Mouse (Mus musculus): ENCODE measurements around the gene Tbc1d10b.
"Not testable (repeated sequence)": the region's sequence is repeated elsewhere in the genome, so short reads cannot be mapped to it uniquely, and the experiment has no call there.

The Tbc1d10b gene

GRCm38 (mm10) chr7:127208295-127208552, at the start of gene Tbc1d10b:
Tbc1d10b (minus strand) TSS chr7:127208468.
- DNase-seq (ENCODE audit: low spot score in 2 of 2), result no peak

- DNase-seq (ENCODE audit: low spot score in 2 of 2), result no peak
These were observed 48.2 kb upstream of the Tbc1d10b start for GRCm38 (mm10) chr7:127256518-127256917.

- DNase-seq (ENCODE audit: low spot score in 2 of 2), result no peak
These were observed 47.7 kb upstream of the Tbc1d10b start for GRCm38 (mm10) chr7:127255965-127256364.

GRCm38 (mm10) chr7:127255008-127255407, 46.7 kb upstream of the Tbc1d10b start:
- DNase-seq (ENCODE audit: low spot score in 2 of 2), result no peak

- peak; percentile 86 to 96 for DNase-seq (ENCODE audit: low spot score in 2 of 2)
These were observed 45.8 kb upstream of the Tbc1d10b start for GRCm38 (mm10) chr7:127253821-127254769.

- no peak for DNase-seq (ENCODE audit: low spot score in 2 of 2)
These were observed 45.1 kb upstream of the Tbc1d10b start for GRCm38 (mm10) chr7:127253341-127253740.

GRCm38 (mm10) chr7:127252414-127252813, 44.1 kb upstream of the Tbc1d10b start:
- peak in 1 of 2 experiments; percentile 63 for DNase-seq (ENCODE audit: low spot score in 2 of 2)

- DNase-seq (ENCODE audit: low spot score in 2 of 2), result not testable (repeated sequence)
These were observed 42.2 kb upstream of the Tbc1d10b start for GRCm38 (mm10) chr7:127250511-127250910.

- no peak for DNase-seq (ENCODE audit: low spot score in 2 of 2)
These were observed 36.6 kb upstream of the Tbc1d10b start for GRCm38 (mm10) chr7:127244658-127245510.

GRCm38 (mm10) chr7:127243870-127244657, 35.8 kb upstream of the Tbc1d10b start, which contains the start of gene Zfp771:
Zfp771 (plus strand) TSS chr7:127244274.
- peak; percentile 92 to 97 for DNase-seq (ENCODE audit: low spot score in 2 of 2)

GRCm38 (mm10) chr7:127243361-127243867, 35.1 kb upstream of the Tbc1d10b start:
- no peak for DNase-seq (ENCODE audit: low spot score in 2 of 2)

GRCm38 (mm10) chr7:127234777-127235176, 26.5 kb upstream of the Tbc1d10b start:
- no peak for DNase-seq (ENCODE audit: low spot score in 2 of 2)

- no peak for DNase-seq (ENCODE audit: low spot score in 2 of 2)
These were observed 25.5 kb upstream of the Tbc1d10b start for GRCm38 (mm10) chr7:127233765-127234164.

GRCm38 (mm10) chr7:127233368-127233749, 25.1 kb upstream of the Tbc1d10b start:
- DNase-seq (ENCODE audit: low spot score in 2 of 2), result no peak

GRCm38 (mm10) chr7:127232622-127233367, 24.5 kb upstream of the Tbc1d10b start, which contains the start of the genes Zfp553 and Sept1:
Zfp553 (plus strand) TSS chr7:127233061.
Sept1 (minus strand) TSS chr7:127233130.
- peak; percentile 85 for DNase-seq (ENCODE audit: low spot score in 2 of 2)

GRCm38 (mm10) chr7:127231826-127232621, 23.8 kb upstream of the Tbc1d10b start:
- no peak for DNase-seq (ENCODE audit: low spot score in 2 of 2)

GRCm38 (mm10) chr7:127231376-127231775, 23.1 kb upstream of the Tbc1d10b start:
- DNase-seq (ENCODE audit: low spot score in 2 of 2), result no peak

GRCm38 (mm10) chr7:127228615-127229303, 20.5 kb upstream of the Tbc1d10b start:
- peak; percentile 89 to 95 for DNase-seq (ENCODE audit: low spot score in 2 of 2)
